Mouse (Mus musculus): ENCODE data around the gene Cnnm4. TPM values are rescaled to one million over a fixed set of nuclear protein-coding genes. Genes with fewer than 3 reads are reported as not detected.

Cnnm4 gene
- polyA plus RNA-seq, 1 experiment from 2014 or later: 35.7 TPM

- no peaks in the 10 kb centered on the region for H3K9me3 ChIP-seq
- H3K27ac ChIP-seq: peak overlapping the region; percentile 72
- 34% methylated on average over 8 of the region's 8 CpGs for WGBS
- H3K4me1 ChIP-seq (replicated peaks): peaks cover 33% of the 10 kb centered on the region
- peak overlapping the region; percentile 63 for H3K9ac ChIP-seq
- no peaks in the 10 kb centered on the region for H3K27me3 ChIP-seq (replicated peaks)
- H3K4me3 ChIP-seq (replicated peaks): peak overlapping the region; percentile 58
- H3K4me2 ChIP-seq (replicated peaks): peak overlapping the region; percentile 78
- peaks cover 4% of the 10 kb centered on the region; the same call in 1 of the 2 replicates for H3K36me3 ChIP-seq
- peak; percentile 56 for ATAC-seq
Measured at GRCm38 (mm10) chr1:36475480-36476110, 4.2 kb downstream of the Cnnm4 start.

- peak; percentile 50 for ATAC-seq
- peak overlapping the region; percentile 58 for H3K4me3 ChIP-seq (replicated peaks)
- H3K9ac ChIP-seq: no peak overlapping the region
Measured at GRCm38 (mm10) chr1:36476426-36476825, 5.0 kb downstream of the Cnnm4 start.

GRCm38 (mm10) chr1:36478343-36478795 is 6.9 kb downstream of the Cnnm4 start:
- no peak for ATAC-seq
- H3K4me1 ChIP-seq (replicated peaks): peaks cover 29% of the 10 kb centered on the region
- H3K27ac ChIP-seq: 0 out of 2 replicates have a peak overlapping the region, but pooled peaks have one; percentile 2

More at GRCm38 (mm10) chr1:36476426-36476825, 5.0 kb downstream of the Cnnm4 start:
- Histone ChIP-seq H3K36me3 (peaks cover 4% of the 10 kb centered on the region; the same call in 1 of the 2 replicates), H3K9me3 (no peaks in the 10 kb centered on the region), H3K27me3 (replicated peaks) (no peaks in the 10 kb centered on the region), H3K4me2 (replicated peaks) (peak overlapping the region; percentile 78), H3K4me1 (replicated peaks) (peaks cover 33% of the 10 kb centered on the region), H3K27ac (peak overlapping the region; percentile 72)
- 56% methylated on average over 7 of the region's 7 CpGs for WGBS

GRCm38 (mm10) chr1:36479903-36480899 is 8.8 kb downstream of the Cnnm4 start:
- ATAC-seq: no peak
- H3K4me2 ChIP-seq (replicated peaks): no peak overlapping the region
- H3K4me3 ChIP-seq (replicated peaks): no peak overlapping the region
- H3K36me3 ChIP-seq: peaks cover 4% of the 10 kb centered on the region; the same call in 1 of the 2 replicates
- no peaks in the 10 kb centered on the region for H3K9me3 ChIP-seq
- no peak overlapping the region for H3K27ac ChIP-seq
- 85% methylated on average over 12 of the region's 12 CpGs for WGBS
- no peak overlapping the region for H3K9ac ChIP-seq
- H3K27me3 ChIP-seq (replicated peaks): no peaks in the 10 kb centered on the region
- H3K4me1 ChIP-seq (replicated peaks): peaks cover 22% of the 10 kb centered on the region; the same call in 1 of the 2 replicates

More at GRCm38 (mm10) chr1:36478343-36478795, 6.9 kb downstream of the Cnnm4 start:
- no peak overlapping the region for H3K4me3 ChIP-seq (replicated peaks)
- H3K36me3 ChIP-seq: peaks cover 4% of the 10 kb centered on the region; the same call in 1 of the 2 replicates
- 75% methylated on average over 2 of the region's 2 CpGs for WGBS
- no peak overlapping the region for H3K9ac ChIP-seq
- no peaks in the 10 kb centered on the region for H3K9me3 ChIP-seq
- no peaks in the 10 kb centered on the region for H3K27me3 ChIP-seq (replicated peaks)
- no peak overlapping the region for H3K4me2 ChIP-seq (replicated peaks)

DNA sequence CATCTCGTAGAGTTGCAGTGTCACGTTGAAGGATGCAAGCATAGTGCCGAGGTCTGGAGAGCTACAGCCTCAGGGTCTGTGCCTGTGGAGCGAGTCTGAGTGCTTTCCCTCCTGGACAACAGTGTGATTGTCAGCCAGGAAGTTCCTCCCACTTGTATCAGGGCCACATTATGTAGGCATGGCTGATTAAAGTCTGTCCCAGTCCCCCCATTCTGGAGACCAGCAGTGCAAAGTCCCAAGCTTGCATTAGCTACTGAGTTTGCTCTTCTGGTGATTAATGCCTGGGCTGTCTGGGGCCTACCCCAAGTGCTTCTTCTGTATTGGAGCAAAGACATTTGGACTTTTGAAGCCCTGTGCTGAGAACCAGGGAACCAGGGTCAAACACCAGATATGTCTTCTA is 12.4 kb downstream of the Cnnm4 start:
- Histone ChIP-seq H3K27me3 (replicated peaks) (no peaks in the 10 kb centered on the region), H3K27ac (peak overlapping the region; percentile 64; the same call in 1 of the 2 replicates), H3K9me3 (no peaks in the 10 kb centered on the region), H3K4me3 (replicated peaks) (no peak overlapping the region), H3K4me2 (replicated peaks) (0 out of 2 replicates have a peak overlapping the region, but pooled peaks have one; percentile 9), H3K9ac (no peak overlapping the region), H3K4me1 (replicated peaks) (peaks cover 15% of the 10 kb centered on the region; the same call in 1 of the 2 replicates), H3K36me3 (peaks cover 1% of the 10 kb centered on the region; the same call in 1 of the 2 replicates)
- peak; percentile 86 for ATAC-seq
- 64% methylated on average over 4 of the region's 4 CpGs for WGBS

GRCm38 (mm10) chr1:36485080-36485479 is 13.7 kb downstream of the Cnnm4 start:
- Histone ChIP-seq H3K27me3 (replicated peaks) (no peaks in the 10 kb centered on the region), H3K36me3 (no peaks in the 10 kb centered on the region), H3K9ac (no peak overlapping the region), H3K4me3 (replicated peaks) (no peak overlapping the region), H3K4me2 (replicated peaks) (no peak overlapping the region), H3K27ac (no peak overlapping the region), H3K9me3 (no peaks in the 10 kb centered on the region), H3K4me1 (replicated peaks) (peaks cover 17% of the 10 kb centered on the region; the same call in 1 of the 2 replicates)
- ATAC-seq: no peak
- 51% methylated on average over 7 of the region's 7 CpGs for WGBS

DNA sequence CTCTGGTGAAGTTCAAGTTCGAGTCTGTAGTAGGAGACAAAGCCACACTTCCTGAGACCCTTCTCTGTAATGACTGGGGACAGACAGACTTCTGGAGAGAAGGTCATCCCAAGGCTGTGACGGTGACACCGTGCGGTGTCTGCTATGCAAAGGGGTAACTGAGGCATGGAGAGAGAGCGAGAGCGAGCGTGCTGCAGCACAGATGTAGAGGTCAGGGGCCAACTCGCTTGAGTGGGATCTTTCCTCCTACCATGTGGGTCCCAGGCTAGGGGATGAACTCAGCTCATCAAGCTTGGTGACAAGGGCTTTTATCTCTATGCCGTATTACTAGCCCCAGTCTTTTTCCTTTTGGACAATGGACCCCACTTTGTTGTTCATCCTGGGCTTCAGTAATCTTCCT is 15.7 kb downstream of the Cnnm4 start:
- Histone ChIP-seq H3K4me1 (replicated peaks) (peaks cover 23% of the 10 kb centered on the region; the same call in 1 of the 2 replicates), H3K9me3 (no peaks in the 10 kb centered on the region), H3K36me3 (no peaks in the 10 kb centered on the region), H3K4me3 (replicated peaks) (no peak overlapping the region), H3K27me3 (replicated peaks) (no peaks in the 10 kb centered on the region), H3K27ac (no peak overlapping the region), H3K4me2 (replicated peaks) (no peak overlapping the region), H3K9ac (no peak overlapping the region)
- WGBS: 89% methylated on average over 9 of the region's 9 CpGs
- no peak for ATAC-seq

- no peak overlapping the region for H3K27ac ChIP-seq
- no peak overlapping the region for H3K4me2 ChIP-seq (replicated peaks)
- H3K9me3 ChIP-seq: no peaks in the 10 kb centered on the region
- H3K4me3 ChIP-seq (replicated peaks): no peak overlapping the region
- H3K9ac ChIP-seq: no peak overlapping the region
- peaks cover 22% of the 10 kb centered on the region for H3K4me1 ChIP-seq (replicated peaks)
- WGBS: 83% methylated on average over 6 of the region's 6 CpGs
- no peaks in the 10 kb centered on the region for H3K27me3 ChIP-seq (replicated peaks)
- H3K36me3 ChIP-seq: no peaks in the 10 kb centered on the region
- no peak for ATAC-seq
Measured at GRCm38 (mm10) chr1:36489661-36490060, 18.2 kb downstream of the Cnnm4 start.

DNA sequence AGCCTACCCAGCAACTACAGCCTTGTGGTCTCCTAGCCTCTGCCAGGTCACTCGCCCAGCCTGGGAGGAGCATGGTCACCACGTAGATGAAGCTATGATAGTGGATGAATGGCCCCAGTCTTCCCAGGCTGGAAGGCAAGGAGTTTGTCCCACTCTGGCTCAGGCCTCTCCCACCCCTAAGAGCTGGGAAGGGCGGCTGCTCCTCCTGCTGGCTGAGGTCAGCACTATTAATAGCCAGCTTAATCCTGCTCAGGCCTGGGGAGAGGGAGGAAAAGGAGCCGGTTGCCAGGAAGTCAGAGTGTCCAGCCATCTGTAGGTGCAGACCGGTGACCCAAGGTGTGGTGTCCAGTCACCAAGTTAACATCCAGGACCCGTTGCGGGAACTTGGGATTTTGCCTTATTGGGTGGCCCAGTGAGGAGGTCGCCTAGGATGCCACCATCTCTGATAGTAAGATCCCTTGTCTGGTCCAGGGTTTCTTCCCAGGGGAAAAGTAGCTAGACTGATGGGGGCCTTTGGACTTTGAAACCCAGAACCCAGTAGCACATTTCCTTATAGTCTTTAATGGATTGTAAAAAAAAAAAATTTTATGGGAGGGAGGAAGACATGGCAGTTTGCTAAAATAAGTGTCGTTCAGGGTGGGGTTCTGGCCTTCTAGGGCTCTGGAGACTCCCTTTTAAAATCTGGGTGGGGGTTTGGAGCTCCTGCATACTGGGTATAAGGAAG is 21.2 kb downstream of the Cnnm4 start:
- Histone ChIP-seq H3K9me3 (no peaks in the 10 kb centered on the region), H3K4me1 (replicated peaks) (peaks cover 16% of the 10 kb centered on the region), H3K9ac (peak overlapping the region; percentile 29; the same call in 1 of the 2 replicates), H3K36me3 (no peaks in the 10 kb centered on the region), H3K4me2 (replicated peaks) (peak overlapping the region; percentile 33), H3K4me3 (replicated peaks) (no peak overlapping the region), H3K27me3 (replicated peaks) (no peaks in the 10 kb centered on the region), H3K27ac (peak overlapping the region; percentile 72)
- peak; percentile 85 for ATAC-seq
- 37% methylated on average over 9 of the region's 9 CpGs for WGBS

DNA sequence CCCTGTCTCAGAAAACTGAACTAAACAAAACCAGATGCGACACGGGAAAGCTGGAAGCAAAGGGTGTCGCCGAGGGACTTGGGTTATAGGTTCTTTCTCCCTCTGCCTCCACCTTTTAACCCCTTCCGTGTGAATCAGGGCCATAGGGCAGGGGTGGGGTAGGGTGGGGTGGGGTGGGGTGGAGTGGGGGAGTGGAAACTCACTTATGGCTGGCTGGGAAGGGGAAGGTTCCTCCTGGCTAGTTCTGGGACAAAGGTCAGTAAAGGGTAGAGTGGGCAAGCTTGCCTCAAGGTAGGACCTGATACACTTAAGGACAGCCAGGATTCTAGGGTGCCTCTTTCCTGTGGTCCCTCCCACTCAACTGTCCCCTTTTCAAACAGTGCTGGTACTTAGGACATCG is 21.9 kb downstream of the Cnnm4 start:
- 61% methylated on average over 6 of the region's 6 CpGs for WGBS
- peak; percentile 72 for ATAC-seq
- Histone ChIP-seq H3K4me3 (replicated peaks) (no peak overlapping the region), H3K9ac (no peak overlapping the region), H3K36me3 (no peaks in the 10 kb centered on the region), H3K27me3 (replicated peaks) (no peaks in the 10 kb centered on the region), H3K9me3 (no peaks in the 10 kb centered on the region), H3K4me1 (replicated peaks) (peaks cover 16% of the 10 kb centered on the region), H3K4me2 (replicated peaks) (no peak overlapping the region; the same call in 1 of the 2 replicates), H3K27ac (0 out of 2 replicates have a peak overlapping the region, but pooled peaks have one; percentile 36)

DNA sequence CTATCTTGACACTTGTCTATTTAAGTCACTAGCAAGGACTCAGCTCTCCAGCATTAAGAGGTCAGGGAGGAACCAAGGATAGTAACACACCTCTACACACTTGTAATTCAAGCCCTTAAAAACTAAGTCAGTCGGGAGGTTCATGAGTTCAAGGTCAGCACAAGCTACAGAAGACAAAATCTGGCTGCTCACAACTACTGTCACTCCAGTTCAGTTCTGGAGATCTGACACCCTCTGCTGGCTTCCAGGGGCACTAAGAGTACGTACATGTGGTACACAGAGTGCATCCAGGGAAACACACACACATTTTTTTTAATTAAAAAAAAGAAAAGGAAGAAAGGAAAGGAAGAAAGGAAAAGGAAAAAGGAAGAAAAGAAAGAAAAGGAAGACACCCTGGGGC is 25.3 kb downstream of the Cnnm4 start:
- Histone ChIP-seq H3K36me3 (0 out of 2 replicates have a peak, but pooled peaks cover 4% of the 10 kb centered on the region), H3K9me3 (no peaks in the 10 kb centered on the region), H3K4me3 (replicated peaks) (no peak overlapping the region), H3K4me2 (replicated peaks) (no peak overlapping the region), H3K27ac (no peak overlapping the region), H3K27me3 (replicated peaks) (no peaks in the 10 kb centered on the region), H3K9ac (no peak overlapping the region), H3K4me1 (replicated peaks) (peaks cover 12% of the 10 kb centered on the region)
- no peak for ATAC-seq
- 48% methylated on average over 2 of the region's 2 CpGs for WGBS
